Mouse (Mus musculus) fibroblast of lung, adult 2 months (primary cell): ENCODE results near the gene Trp53.

ENCODE experiments used
- DNase-seq: peaks from one replicate; pipeline ENCODE4 v3.0.0-alpha.2; 2011; ENCODE audit warnings: low read depth

The Trp53 gene

GRCm38 (mm10) chr11:69560896-69561854 lies 19.0 kb upstream of the Trp53 start:
- no peak for DNase-seq

- no peak for DNase-seq
These were observed 16.8 kb upstream of the Trp53 start for GRCm38 (mm10) chr11:69563373-69563772.

- DNase-seq: no peak
These were observed 15.8 kb upstream of the Trp53 start for GRCm38 (mm10) chr11:69564391-69564790.

- no peak for DNase-seq
These were observed 15.0 kb upstream of the Trp53 start for GRCm38 (mm10) chr11:69565131-69565530.

- no peak for DNase-seq
These were observed 4.9 kb upstream of the Trp53 start for GRCm38 (mm10) chr11:69575220-69575619.

GRCm38 (mm10) chr11:69576307-69576706 lies 3.9 kb upstream of the Trp53 start:
- no peak for DNase-seq

GRCm38 (mm10) chr11:69578301-69578700 lies 1.9 kb upstream of the Trp53 start:
- DNase-seq: no peak

GRCm38 (mm10) chr11:69579128-69580017 lies 786 bp upstream of the Trp53 start:
- peak; percentile 98 for DNase-seq

GRCm38 (mm10) chr11:69580572-69581146 lies 500 bp downstream of the Trp53 start:
- no peak for DNase-seq

- peak; percentile 82 for DNase-seq
These were observed 1.1 kb downstream of the Trp53 start for GRCm38 (mm10) chr11:69581147-69581688.

GRCm38 (mm10) chr11:69581814-69582213 lies 1.7 kb downstream of the Trp53 start:
- no peak for DNase-seq

- DNase-seq: no peak
These were observed 2.2 kb downstream of the Trp53 start for GRCm38 (mm10) chr11:69582230-69582805.

- DNase-seq: no peak
These were observed 3.8 kb downstream of the Trp53 start for GRCm38 (mm10) chr11:69584008-69584407.

- DNase-seq: no peak
These were observed 4.8 kb downstream of the Trp53 start for GRCm38 (mm10) chr11:69584937-69585336.

GRCm38 (mm10) chr11:69585718-69586325 lies 5.7 kb downstream of the Trp53 start:
- DNase-seq: no peak

GRCm38 (mm10) chr11:69589207-69589834 lies 9.2 kb downstream of the Trp53 start:
- no peak for DNase-seq

- no peak for DNase-seq
These were observed 10.5 kb downstream of the Trp53 start for GRCm38 (mm10) chr11:69590622-69591021.

- DNase-seq: no peak
These were observed 11.3 kb downstream of the Trp53 start for GRCm38 (mm10) chr11:69591424-69591823.

- no peak for DNase-seq
These were observed 11.9 kb downstream of the Trp53 start for GRCm38 (mm10) chr11:69591899-69592637.

- no peak for DNase-seq
These were observed 12.6 kb downstream of the Trp53 start for GRCm38 (mm10) chr11:69592799-69593198.
